Mouse (Mus musculus) layer of hippocampus, postnatal 14 days (tissue): ENCODE measurements around the gene 0610012G03Rik. TPM values are rescaled to one million over a fixed set of nuclear protein-coding genes. Genes with fewer than 3 reads are reported as not detected.
A peak's percentile ranks its signal among the peaks of the same experiment; 100 is the strongest.

Experiments
- DNase-seq, 2 experiments: peaks; one replicate each; pipeline ENCODE4 v3.0.0; 2021 to 2022; ENCODE audit warnings: low spot score in 2 of 2, mixed read lengths in 1 of 2
- total RNA-seq, 2 experiments: library from RNA; stranded (reverse); gene quantifications; 2 replicates each; pipeline ENCODE4 v1.2.3; 2021

0610012G03Rik gene
- total RNA-seq, 2 experiments from 2014 or later: 49.5 to 50.8 TPM

- peak; percentile 92 to 94 for DNase-seq
Observed at GRCm38 (mm10) chr16:31932840-31933697, 15.2 kb downstream of the 0610012G03Rik start.

- DNase-seq: peak in 1 of 2 experiments; percentile 20
Observed at GRCm38 (mm10) chr16:31932255-31932654, 16.0 kb downstream of the 0610012G03Rik start.

GRCm38 (mm10) chr16:31931330-31931729, 17.0 kb downstream of the 0610012G03Rik start:
- no peak for DNase-seq

- no peak for DNase-seq
Observed at GRCm38 (mm10) chr16:31927412-31927811, 20.9 kb downstream of the 0610012G03Rik start.

GRCm38 (mm10) chr16:31926547-31927182, 21.6 kb downstream of the 0610012G03Rik start:
- DNase-seq: no peak

GRCm38 (mm10) chr16:31926091-31926490, 22.2 kb downstream of the 0610012G03Rik start:
- no peak for DNase-seq

- no peak for DNase-seq
Observed at GRCm38 (mm10) chr16:31924368-31924767, 23.9 kb downstream of the 0610012G03Rik start.

GRCm38 (mm10) chr16:31918248-31918724, 30.0 kb downstream of the 0610012G03Rik start:
- peak; percentile 87 to 92 for DNase-seq

DNA sequence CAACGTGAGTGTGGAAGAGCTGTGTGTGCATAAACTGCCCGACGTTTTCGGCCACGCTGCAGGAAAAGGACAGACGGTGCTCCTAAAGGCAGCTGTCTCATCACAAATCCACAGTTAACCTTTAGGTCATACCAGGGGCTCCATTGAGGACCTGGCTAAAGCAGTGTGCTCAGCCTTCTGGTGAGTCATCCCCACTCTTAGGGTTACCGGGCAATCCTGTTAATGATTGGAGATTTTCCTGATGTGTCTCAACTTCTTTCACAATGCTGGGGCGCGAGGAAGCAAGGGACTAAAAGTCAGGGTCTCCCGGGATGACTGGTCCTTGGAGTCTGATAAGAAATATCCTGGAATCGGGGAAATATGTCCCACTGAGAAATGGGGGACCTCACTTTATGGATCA, 30.5 kb downstream of the 0610012G03Rik start:
- no peak for DNase-seq

DNA sequence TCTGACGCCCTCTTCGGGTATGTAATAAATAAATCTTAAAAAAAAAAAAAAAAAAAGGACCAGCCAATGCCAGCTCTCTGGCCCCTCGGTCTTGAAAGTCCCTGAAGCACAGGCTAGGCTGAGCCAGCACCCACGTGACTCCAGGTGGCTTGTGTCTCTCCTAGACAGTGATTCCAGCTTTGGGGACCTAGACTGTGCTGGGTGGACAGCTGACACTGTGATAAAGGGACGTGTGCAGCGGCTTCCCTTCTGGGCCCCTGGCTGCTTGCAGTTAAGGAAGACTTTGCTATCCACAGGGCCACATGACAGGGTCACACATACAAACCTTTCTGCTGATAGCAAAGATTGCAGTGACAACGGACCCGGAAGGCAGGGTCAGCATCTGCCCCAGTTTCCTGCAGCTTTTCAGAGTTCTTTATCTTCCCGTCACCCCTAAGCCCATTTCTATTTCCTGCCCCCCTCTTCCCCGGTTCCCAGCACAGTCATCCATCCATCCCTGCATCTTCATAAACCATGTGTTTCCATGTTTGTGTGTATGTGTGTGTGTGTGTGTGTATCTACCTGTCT, 37.9 kb downstream of the 0610012G03Rik start:
- DNase-seq: no peak

GRCm38 (mm10) chr16:31908959-31909358, 39.3 kb downstream of the 0610012G03Rik start:
- no peak for DNase-seq

DNA sequence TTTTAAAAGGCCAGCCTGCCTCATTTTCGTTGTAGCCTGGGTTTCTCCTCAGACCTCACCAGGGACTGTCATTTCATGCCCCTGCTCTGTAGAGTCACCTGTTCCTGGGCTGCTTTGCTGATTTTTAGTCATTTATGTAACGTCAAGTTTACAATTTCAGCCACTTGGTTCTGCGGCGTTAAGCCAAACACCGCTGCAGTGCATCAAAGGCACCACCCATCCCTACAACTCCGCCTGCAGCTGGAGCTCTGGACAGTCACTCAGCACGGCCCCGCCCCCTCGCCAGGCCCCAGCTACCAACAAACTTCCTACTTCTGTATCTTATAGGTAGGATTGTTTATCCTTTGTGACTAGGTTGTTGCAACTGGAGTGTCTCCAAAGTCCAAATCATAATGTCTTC, 41.4 kb downstream of the 0610012G03Rik start:
- no peak for DNase-seq

- no peak for DNase-seq
Observed at GRCm38 (mm10) chr16:31905891-31906825, 42.1 kb downstream of the 0610012G03Rik start.

DNA sequence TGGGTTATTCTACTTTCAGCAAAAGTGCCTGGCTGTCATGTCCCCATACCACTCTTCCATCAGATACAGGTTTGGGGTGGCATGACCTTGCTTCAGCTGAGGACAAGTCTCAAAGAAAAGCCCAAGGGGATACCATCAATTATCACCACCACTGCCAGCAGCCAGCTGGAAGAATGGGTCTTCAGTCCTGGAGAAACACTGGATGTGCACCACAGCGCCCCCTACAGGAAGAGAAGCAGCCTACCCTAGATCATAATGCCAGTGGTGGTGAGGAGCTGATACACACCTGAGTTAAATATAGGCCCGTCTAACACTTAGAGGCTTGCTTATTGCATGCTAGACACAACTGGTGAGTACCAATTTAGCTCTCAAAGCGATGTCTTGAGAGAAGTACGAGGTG, 43.0 kb downstream of the 0610012G03Rik start:
- DNase-seq: no peak

DNA sequence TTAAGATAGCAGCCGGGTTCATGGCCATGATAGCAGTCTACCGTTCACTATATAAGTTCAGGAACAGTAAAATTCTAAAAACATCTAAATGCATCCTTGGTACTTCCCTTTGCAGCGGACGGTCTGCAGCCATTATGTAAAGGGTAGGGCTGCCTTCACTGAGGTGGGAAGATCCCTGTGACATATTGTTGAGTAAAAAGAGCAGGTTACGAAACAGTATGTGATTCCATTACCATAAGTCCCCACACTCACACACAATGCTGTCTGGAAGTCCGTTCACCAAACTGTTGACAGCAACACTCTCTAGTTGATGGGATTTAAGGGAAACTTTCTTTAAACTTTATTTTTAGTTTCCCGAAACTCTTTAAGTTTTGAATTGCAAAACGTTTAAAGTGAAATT, 45.1 kb downstream of the 0610012G03Rik start:
- no peak for DNase-seq

- DNase-seq: no peak
Observed at GRCm38 (mm10) chr16:31901886-31902285, 46.4 kb downstream of the 0610012G03Rik start.

DNA sequence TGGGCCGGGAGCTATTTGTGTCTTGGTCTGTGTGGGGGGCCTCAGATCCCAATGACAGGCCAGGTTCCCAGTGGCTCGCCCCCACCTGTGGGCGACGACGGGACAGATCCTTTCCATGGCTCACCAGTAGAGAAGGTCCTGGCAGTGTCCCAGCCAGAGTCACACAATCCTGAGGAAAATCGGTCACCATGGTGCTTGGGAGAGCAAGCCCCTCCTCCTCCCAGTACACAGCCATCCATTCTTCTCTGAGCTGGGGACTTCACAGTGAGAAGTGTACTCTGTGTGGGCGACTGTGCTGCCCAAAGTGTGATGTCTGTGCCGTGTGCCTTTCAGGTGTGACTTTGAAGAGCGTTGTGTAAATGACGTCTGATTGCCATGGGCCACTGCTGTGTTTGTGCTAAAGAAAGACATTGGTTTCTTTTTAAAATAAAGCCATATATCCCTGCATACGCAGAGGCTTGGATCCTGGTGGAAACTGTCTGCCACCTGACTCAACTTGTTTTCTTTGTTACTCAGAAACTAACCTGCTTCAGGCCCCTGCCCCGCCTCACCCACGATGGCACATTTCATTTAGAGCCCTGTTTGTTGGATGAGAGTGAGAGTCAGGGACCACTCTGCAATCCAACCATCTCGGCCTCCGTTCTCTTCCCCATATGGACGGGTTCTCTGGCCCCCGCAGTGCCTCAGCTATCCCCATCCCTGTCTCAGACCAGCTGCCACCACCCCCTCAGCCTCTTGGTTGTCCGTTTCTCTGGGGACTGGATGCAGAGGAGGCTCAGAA, 49.6 kb downstream of the 0610012G03Rik start:
- peak; percentile 72 to 80 for DNase-seq
